Mouse (Mus musculus) CD4-positive naive resting alpha-beta T cell, adult 76 days (primary cell): Measurements from ENCODE around the gene Sac3d1. TPM values are rescaled to one million over a fixed set of nuclear protein-coding genes. Genes with fewer than 3 reads are reported as not detected.

Experiments
- total RNA-seq: library from RNA; stranded (reverse); gene quantifications from one replicate; pipeline ENCODE4 v1.2.4, GENCODE M21; 2023

Sac3d1 gene
- total RNA-seq = 5.0 TPM

DNA sequence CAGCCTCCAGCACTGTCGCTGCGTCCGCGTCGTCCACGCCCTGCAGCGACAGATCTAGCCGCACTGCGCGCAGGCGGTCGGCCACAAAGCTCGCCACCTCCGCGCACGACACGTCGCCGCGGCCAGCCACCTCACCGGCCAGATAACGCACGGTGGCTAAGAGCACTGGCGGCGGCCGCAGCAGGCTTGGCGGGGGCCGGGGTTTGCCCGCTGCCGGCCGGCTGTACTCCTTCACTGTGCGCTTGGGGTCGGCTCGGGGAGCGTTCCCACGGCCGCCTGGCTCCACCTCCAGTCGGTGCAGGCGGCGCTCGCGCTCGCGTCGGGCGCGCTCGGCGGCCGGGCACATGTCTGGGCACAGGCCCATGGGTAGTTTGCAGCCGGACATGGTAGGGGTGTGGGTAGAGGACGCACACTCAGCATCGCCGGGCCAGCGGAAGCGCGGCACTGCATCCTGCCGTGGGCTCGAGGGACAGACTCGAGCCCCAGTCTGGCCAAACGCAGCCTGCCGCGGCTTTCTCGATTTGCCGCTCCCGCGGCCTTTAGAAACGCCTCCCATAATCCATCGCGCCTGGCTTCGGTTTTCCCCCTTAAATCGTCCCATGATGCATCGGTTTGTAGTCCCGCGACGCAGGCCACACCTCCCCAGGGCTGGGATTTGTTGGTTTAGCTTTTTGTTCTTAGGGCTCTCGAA, at the start of gene Sac3d1:
Gene Sac3d1, minus strand, starts transcription at position 665 of the 691 bp plus-strand sequence.

DNA sequence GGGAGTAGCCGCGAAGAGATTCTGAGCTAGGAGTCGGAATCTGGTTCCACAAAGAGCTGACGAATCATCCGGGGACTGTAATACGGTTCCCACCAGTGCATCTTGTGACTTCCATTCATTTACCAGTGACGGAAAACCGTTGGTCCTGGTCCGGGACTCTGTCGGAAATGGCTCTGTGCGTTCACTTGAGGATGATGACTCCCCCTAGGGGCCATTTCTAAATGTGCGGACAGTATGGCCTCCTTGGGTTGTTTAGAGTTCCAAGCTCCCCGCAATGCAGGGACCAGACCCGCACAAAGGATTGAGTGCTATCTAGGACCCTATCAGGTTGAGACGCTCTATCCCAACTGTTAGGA, 22.9 kb upstream of the Sac3d1 start, which contains the start of gene Arl2:
Gene Arl2, minus strand, starts transcription at position 155 of the 356 bp plus-strand sequence.

DNA sequence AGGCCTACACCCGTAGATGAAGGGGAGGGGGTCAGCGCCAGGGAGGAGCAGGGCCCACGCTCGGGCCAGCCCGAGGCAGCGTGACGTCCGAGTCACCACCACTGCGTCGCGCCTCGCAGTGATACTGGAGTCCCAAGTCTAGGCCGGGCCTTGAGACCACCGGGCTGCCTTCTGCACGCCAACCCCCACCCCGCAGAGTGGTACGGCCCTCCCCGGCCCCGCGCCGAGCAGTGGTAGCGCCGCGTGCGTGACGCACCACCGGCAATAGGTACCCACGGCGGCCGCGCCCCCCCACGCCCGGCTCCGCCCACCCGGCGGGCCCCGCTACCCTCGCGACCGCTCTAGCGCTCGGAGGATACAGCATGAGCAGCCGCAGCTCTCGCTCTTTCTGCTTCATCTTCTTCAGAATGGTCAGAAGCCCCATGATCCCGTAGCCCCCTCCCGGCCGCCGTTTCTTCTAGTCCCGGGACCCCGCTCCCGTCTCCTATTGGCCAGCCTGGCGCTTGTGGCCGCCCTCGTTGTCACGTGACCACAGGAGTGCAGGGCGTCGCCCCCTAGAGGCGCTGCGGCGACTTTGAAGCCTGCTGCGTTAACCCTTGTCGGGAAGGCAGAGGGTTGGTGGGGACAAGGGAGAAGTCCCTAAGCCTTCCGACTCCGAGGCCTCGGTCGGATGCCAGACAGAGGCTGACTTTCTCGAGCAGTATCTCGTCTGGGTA, 22.4 kb upstream of the Sac3d1 start, which contains the start of gene Batf2:
Gene Batf2, plus strand, starts transcription at position 306 of the 716 bp plus-strand sequence.

DNA sequence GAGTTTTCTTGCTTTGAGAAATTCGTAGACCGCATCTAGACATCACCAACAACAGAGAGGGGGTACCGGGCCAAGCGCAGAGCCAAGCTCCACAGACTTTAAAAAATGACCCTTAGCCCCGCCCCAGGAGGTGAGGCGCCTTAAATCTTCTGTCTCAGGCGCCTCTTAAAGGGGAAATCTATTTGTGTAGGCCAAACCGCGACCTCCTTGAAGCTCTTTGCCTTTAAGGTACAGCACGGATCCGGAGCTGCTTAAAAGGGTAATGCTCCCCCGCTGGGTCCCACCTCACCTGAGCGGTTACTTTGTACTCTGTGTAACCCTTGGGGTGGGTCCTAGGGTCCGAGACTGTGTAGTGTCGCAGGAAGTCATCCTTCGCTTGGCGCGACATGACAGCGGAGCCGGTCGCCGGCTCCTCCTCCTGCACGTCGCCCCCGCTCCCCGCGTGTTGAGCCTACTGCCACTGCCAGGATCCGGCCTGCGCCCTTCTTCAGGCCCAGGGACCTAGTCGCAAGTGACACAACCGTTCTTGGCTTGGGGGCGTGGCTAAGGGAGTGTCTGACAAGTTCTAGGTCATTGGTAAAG, 9.4 kb upstream of the Sac3d1 start, which contains the start of gene Snx15:
Gene Snx15, minus strand, starts transcription at position 545 of the 582 bp plus-strand sequence.

DNA sequence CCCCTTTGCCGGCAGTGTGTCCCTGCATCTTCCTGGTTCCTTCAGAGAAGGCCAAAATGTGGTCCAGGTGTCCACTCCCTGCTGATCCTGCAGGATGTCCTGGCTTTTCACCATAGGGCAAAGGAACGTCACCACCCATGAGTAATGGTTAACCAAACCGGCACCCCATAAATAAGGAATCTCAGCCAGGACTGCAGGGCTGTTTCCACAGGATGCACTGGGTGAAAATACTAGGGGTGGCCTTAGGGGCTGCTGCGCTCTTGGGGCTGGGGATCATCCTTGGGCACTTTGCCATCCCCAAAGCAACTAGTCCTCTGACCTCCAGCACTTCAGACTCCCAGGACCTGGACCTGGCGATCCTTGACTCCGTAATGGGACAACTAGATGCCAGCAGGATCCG, 12.9 kb downstream of the Sac3d1 start, which contains the start of gene Naaladl1:
Gene Naaladl1, plus strand, starts transcription at position 197 of the 400 bp plus-strand sequence.

DNA sequence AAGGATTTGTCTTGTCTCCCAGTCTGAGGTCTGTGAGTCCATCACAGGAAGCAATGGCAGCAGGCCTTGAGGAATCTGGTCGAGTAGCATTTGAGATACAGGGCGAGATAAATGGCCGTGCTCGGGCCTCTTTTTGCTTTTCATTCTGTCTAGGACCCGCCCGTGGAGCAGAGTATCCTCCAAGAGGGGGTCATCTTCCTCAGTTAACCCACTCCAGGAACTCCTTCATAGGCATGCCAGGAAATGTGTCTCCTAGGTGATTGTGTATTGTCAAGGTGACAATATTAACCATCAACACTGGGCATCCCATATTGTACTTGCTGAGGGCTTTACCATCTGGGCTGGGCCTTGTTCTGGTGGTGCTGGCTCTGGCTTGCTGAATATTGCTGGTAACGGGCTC, 24.3 kb downstream of the Sac3d1 start, which contains the start of gene AC131692.1:
Gene AC131692.1, plus strand, starts transcription at position 301 of the 400 bp plus-strand sequence.

DNA sequence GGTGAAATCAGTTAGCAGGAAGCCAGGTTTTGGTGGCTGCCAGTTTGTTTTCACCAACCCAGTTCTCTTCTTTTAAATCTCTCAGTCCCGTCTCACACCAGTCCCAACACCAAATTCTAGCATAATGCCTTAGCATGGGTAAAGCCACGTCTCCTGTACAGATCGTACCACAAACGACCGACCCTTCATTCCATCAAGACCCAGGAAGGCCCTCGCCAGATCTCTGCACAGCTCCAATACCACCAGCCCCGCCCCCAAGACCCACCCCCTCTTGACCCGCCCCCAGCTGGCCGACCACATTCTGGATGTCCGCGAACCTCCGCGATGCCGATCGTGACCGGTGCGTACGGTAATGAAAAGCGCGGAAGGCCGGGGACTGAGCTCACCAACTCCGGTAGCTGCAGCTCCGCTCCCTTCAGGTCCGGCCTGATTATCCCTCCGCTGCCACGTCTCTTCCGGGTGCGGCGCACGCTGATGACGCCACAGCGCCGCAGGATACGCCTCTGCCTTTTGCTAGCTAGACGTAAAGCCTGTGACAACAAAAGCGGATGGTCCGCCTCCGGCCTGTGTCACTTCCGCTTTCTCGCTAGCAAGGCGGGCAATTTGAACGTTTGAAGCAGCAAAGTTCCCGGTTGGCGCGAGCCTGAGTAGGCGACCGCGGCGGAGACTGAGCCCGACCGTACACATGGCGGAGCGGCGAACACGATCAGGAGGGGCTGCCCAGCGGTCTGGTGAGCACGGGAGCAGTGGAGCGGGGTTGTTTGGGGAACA, 33.8 kb downstream of the Sac3d1 start, which contains the start of the genes Zfpl1 and Cdca5:
Gene Zfpl1, minus strand, starts transcription at position 479 of the 771 bp plus-strand sequence.
Gene Cdca5, plus strand, starts transcription at position 506 of the 771 bp plus-strand sequence.

DNA sequence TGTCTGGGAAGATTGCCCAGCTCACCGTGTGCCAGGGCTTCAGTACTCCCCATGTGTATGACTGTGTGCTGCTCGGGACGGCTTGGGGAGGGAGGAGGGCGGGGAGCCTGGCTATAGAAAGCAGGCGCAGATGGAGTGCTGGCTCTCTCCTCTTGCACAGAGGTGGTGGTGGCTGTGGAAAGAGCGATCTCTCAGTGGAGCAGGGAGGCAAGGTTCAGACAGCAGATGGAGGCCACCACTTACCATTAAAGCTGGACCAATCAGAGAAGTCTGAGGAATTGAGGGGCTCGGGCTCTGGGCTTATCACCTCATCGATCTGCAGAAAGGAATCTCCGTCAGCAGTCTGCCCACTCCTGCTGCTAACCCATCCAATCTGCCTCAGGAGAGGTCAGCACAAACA, 36.3 kb downstream of the Sac3d1 start, which contains the start of gene Gm28374:
Gene Gm28374, minus strand, starts transcription at position 101 of the 400 bp plus-strand sequence.

DNA sequence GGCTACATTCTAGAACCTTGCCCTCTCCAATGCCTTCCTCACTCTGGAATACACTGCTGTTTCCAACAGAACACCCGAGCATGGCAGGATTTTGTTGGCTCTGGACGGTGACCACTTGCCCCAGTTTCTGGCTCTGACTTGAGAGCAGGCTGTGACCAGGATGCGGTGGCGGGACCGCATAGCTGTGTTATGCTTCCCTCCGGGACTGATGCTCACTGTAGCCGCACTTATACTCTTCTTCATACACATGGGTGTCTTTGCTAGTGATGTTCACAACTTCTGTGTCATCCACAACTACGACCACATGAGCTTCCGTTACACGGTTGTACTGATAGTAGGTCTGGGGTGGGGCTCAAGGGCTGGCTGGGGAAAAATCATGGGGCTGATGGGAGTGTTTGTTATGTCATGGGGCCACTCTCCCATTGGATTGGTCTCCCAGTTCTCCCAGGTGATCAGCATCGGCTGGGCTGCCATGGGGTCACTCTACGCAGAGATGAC, 38.4 kb downstream of the Sac3d1 start, which contains the start of gene Tmem262:
Gene Tmem262, plus strand, starts transcription at position 51 of the 498 bp plus-strand sequence.

DNA sequence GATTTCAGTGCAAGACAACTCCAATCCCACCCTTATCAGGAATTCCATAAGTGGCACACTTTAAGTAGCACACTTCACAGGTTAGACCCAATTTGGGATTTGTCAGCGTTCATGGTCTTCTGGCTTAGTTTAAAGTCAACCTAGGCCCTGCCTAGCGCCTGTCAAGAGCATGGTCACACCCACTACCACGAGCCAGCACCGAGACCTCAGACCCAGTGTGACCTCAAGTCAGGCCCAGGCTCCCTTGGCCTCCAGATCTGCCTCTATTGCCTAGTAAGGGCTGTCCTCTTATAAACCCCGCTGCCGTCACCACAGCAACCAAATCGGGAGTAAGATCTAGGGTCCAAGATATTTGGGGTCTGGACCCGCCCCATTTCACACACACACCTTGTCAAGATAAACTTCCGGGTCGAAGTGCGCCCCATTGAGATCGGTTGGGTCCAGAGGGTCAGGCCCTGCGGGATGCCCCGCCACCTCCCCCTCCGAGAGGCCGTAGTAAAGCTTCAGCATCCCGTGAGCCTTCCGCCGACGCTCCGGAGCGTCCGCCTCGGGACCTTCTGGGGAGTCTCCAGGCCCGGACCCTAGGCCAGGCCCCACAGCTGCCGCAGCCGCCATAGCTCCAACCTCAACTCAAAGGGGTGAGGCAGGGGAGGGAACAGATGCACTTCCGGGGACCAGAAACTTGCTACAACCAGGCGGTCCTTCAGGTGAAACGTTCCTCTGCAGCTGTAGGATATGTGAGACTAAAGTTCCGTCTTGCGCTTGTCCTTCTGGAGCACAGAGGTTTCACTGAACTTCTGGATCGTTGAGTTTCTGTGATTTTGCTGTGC, 41.7 kb downstream of the Sac3d1 start, which contains the start of gene Vps51:
Gene Vps51, minus strand, starts transcription at position 668 of the 830 bp plus-strand sequence.

DNA sequence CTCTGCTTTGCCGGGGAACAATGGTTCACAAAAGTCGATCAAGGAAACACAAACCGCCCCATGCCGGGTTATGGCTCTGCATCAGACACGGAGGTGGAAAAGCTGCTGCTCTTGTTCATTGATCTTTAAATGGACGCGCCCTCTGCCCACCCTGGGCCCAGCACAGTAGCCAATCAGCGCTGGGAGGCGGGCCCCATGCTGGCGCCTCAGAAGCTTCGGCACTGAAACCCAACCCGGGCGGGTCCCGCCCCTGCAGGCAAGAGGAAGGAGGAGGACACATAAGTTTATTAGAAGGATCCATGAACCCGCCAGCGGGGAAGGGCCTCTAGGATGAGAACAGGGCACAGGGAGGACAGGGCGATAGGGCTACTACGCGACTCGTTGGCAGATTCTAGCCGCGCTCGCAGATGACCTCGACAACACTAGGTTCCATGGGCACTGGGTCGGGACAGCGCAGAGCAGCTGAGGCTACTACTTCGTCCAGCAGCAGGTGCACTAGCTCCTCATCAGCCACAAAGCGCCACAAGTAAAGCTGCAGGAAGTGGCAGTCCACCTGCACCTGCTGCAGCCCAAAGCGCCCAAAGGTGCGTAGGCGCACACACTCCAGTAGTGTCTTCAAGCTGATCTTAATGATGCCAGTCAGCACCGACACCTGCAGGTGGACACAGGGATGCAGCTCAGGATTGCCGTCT, 50.6 kb downstream of the Sac3d1 start, which contains the start of gene Tm7sf2:
Gene Tm7sf2, minus strand, starts transcription at position 650 of the 692 bp plus-strand sequence.

Other genes with a start within 250 kb of the Sac3d1 start
- gene Frmd8, start 243.4 kb downstream of the Sac3d1 start, total RNA-seq = 127 TPM
- gene Slc25a45, start 240.8 kb downstream of the Sac3d1 start, total RNA-seq = 27.0 TPM
- 2.3 TPM for gene Tigd3, start 224.5 kb downstream of the Sac3d1 start, total RNA-seq
- 116 TPM for gene Dpf2, start 205.6 kb downstream of the Sac3d1 start, total RNA-seq
- gene Cdc42ep2, start 193.8 kb downstream of the Sac3d1 start, total RNA-seq = 0.59 TPM
- 53.3 TPM for gene Pola2, start 154.4 kb downstream of the Sac3d1 start, total RNA-seq
- not detected for gene Slc22a20, start 132.5 kb downstream of the Sac3d1 start, total RNA-seq
- 109 TPM for gene Capn1, start 102.8 kb downstream of the Sac3d1 start, total RNA-seq
- gene Syvn1, start 72.1 kb downstream of the Sac3d1 start, total RNA-seq = 59.7 TPM
- gene Mrpl49, start 60.9 kb downstream of the Sac3d1 start, total RNA-seq = 18.5 TPM
- 3,209 TPM for gene Fau, start 60.8 kb downstream of the Sac3d1 start, total RNA-seq
- gene Znhit2, start 57.5 kb downstream of the Sac3d1 start, total RNA-seq = 10.9 TPM
- gene Tm7sf2, start 50.3 kb downstream of the Sac3d1 start, total RNA-seq = 17.4 TPM
- 112 TPM for gene Vps51, start 41.4 kb downstream of the Sac3d1 start, total RNA-seq
- gene Tmem262, start 38.6 kb downstream of the Sac3d1 start, total RNA-seq = not detected
- not detected for gene Gm28374, start 36.4 kb downstream of the Sac3d1 start, total RNA-seq
- 58.2 TPM for gene Zfpl1, start 33.7 kb downstream of the Sac3d1 start, total RNA-seq
- gene Cdca5, start 33.7 kb downstream of the Sac3d1 start, total RNA-seq = 0.91 TPM
- gene AC131692.1, start 24.2 kb downstream of the Sac3d1 start, total RNA-seq = not detected
- not detected for gene Naaladl1, start 12.9 kb downstream of the Sac3d1 start, total RNA-seq
- 27.8 TPM for gene Snx15, start 9.7 kb upstream of the Sac3d1 start, total RNA-seq
- 0.41 TPM for gene Batf2, start 22.3 kb upstream of the Sac3d1 start, total RNA-seq
- gene Arl2, start 22.9 kb upstream of the Sac3d1 start, total RNA-seq = 20.1 TPM
- not detected for gene Majin, start 65.7 kb upstream of the Sac3d1 start, total RNA-seq
- not detected for gene Gpha2, start 107.7 kb upstream of the Sac3d1 start, total RNA-seq
- 17.5 TPM for gene Ppp2r5b, start 117.2 kb upstream of the Sac3d1 start, total RNA-seq
- 229 TPM for gene Atg2a, start 123.0 kb upstream of the Sac3d1 start, total RNA-seq
- 37.0 TPM for gene Ehd1, start 158.1 kb upstream of the Sac3d1 start, total RNA-seq
- gene Cdc42bpg, start 187.8 kb upstream of the Sac3d1 start, total RNA-seq = 4.9 TPM
- gene Men1, start 216.3 kb upstream of the Sac3d1 start, total RNA-seq = 22.2 TPM
- 519 TPM for gene Map4k2, start 222.5 kb upstream of the Sac3d1 start, total RNA-seq
- gene Sf1, start 245.0 kb upstream of the Sac3d1 start, total RNA-seq = 1,178 TPM